Mouse (Mus musculus): ENCODE results near the gene Rreb1. TPM values are rescaled to one million over a fixed set of nuclear protein-coding genes. Genes with fewer than 3 reads are reported as not detected.

Gene Rreb1
- total and polyA plus RNA-seq, 3 experiments, result 8.1 to 34.0 TPM; not detected in 1

DNA sequence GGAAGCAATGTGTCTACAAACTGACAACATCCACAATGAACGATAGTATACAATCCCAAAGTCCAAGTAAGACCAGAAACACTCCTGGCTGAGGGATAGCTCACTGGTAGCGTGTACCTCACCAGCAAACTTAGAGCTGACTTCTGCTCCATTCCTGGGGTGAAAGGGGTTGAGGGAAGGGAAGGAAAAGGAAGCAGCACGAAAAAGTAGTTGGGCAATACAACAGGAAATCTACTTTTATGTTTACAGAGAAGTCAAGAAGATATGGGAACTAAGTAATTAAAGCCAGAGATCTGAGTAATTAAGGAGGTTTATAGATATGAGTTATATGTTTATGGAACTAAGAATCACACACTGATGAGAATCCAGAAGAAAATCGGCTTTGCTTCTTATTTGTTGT lies 36.0 kb upstream of the Rreb1 start:
- Histone ChIP-seq H3K4me1 (ENCODE audit: control insufficient read depth in 1 of 2, insufficient read depth in 2 of 2, low read length in 2 of 2) (peaks cover 3 to 13% of the 10 kb centered on the region in 2 experiments), H3K36me3 (ENCODE audit: control insufficient read depth in 1 of 2, insufficient read depth in 2 of 2, low read length in 2 of 2) (peaks cover 0 to 10% of the 10 kb centered on the region in 2 experiments; a peak in 2 of 4 replicates), H3K27ac (ENCODE audit: control insufficient read depth, low read depth, low read length) (no peak overlapping the region), H3K79me2 (ENCODE audit: control insufficient read depth, insufficient read depth, low read length, poor library complexity) (no peaks in the 10 kb centered on the region), H3K27me3 (ENCODE audit: control insufficient read depth in 1 of 2, insufficient read depth in 2 of 2, low read length in 2 of 2) (no peaks in the 10 kb centered on the region), H3K4me3 (ENCODE audit: control insufficient read depth in 1 of 2, insufficient read depth in 1 of 2, low read depth in 2 of 2, low read length in 2 of 2) (no peak overlapping the region), H3K9ac (ENCODE audit: control insufficient read depth, low read depth, low read length, poor library complexity, severe bottlenecking) (no peak overlapping the region), H3K9me3 (replicated peaks; ENCODE audit: insufficient read depth, low read length) (no peaks in the 10 kb centered on the region)
- no peak for DNase-seq (ENCODE audit: low read depth, low spot score)
- TF ChIP-seq GATA1 (IDR thresholded peaks at IDR 0.05; ENCODE audit: low read depth, low read length) (no peak), GABPA (IDR thresholded peaks at IDR 0.05; ENCODE audit: low read depth, low read length) (no peak), MXI1 (IDR thresholded peaks at IDR 0.05; ENCODE audit: low read depth, low read length) (no peak), ZC3H11A (IDR thresholded peaks at IDR 0.05; ENCODE audit: low read depth, low read length) (no peak), JUND (IDR thresholded peaks at IDR 0.05; ENCODE audit: low read depth, low read length) (no peak), MYC (IDR thresholded peaks at IDR 0.05; ENCODE audit: low read depth, low read length) (no peak), USF1 (IDR thresholded peaks at IDR 0.05; ENCODE audit: low read depth, low read length) (no peak), MAFK (IDR thresholded peaks at IDR 0.05; ENCODE audit: borderline replicate concordance, low read depth, low read length) (no peak), MEF2A (IDR thresholded peaks at IDR 0.05; ENCODE audit: extremely low read depth, insufficient replicate concordance, low read depth, low read length, poor library complexity, severe bottlenecking) (no peak), MAX (IDR thresholded peaks at IDR 0.05; ENCODE audit: low read length) (no peak), ETS1 (IDR thresholded peaks at IDR 0.05; ENCODE audit: low read depth, low read length) (no peak), SIN3A (IDR thresholded peaks at IDR 0.05; ENCODE audit: low read length) (no peak), EP300 (IDR thresholded peaks at IDR 0.05; ENCODE audit: low read depth in 1 of 2, low read length in 2 of 2) (no peak), ZNF384 (IDR thresholded peaks at IDR 0.05; ENCODE audit: low read depth, low read length) (no peak), CHD1 (IDR thresholded peaks at IDR 0.05; ENCODE audit: low read depth, low read length) (no peak), ELF1 (IDR thresholded peaks at IDR 0.05; ENCODE audit: low read depth, low read length) (no peak)

DNA sequence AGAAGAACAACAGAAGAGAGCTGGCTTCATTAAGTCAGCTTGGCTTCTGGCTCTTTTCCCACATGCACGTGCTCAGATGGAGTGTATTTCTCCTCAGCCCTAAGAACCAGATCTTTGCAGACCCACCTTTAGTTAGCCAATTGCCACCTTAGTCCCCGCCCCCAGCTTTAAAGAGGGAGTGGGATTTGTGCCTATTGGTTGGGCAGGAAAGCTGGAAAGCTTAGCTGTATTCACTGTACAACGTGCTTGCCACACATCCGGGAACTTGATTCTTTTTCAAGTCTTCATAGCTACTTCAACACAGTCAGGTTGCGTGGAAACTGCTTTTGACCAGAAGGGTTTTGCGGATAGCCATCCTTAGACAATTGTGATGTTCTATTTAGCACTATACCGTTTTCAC lies 30.7 kb upstream of the Rreb1 start:
- Histone ChIP-seq H3K79me2 (ENCODE audit: control insufficient read depth, insufficient read depth, low read length, poor library complexity) (no peaks in the 10 kb centered on the region), H3K9me3 (replicated peaks; ENCODE audit: insufficient read depth, low read length) (no peaks in the 10 kb centered on the region), H3K27ac (ENCODE audit: control insufficient read depth, low read depth, low read length) (no peak overlapping the region), H3K27me3 (ENCODE audit: control insufficient read depth in 1 of 2, insufficient read depth in 2 of 2, low read length in 2 of 2) (no peaks in the 10 kb centered on the region), H3K4me3 (ENCODE audit: control insufficient read depth in 1 of 2, insufficient read depth in 1 of 2, low read depth in 2 of 2, low read length in 2 of 2) (no peak overlapping the region), H3K4me1 (ENCODE audit: control insufficient read depth in 1 of 2, insufficient read depth in 2 of 2, low read length in 2 of 2) (peaks cover 3 to 28% of the 10 kb centered on the region in 2 experiments; a peak in 3 of 4 replicates), H3K36me3 (ENCODE audit: control insufficient read depth in 1 of 2, insufficient read depth in 2 of 2, low read length in 2 of 2) (peaks cover 0 to 12% of the 10 kb centered on the region in 2 experiments; a peak in 2 of 4 replicates), H3K9ac (ENCODE audit: control insufficient read depth, low read depth, low read length, poor library complexity, severe bottlenecking) (no peak overlapping the region)
- DNase-seq (ENCODE audit: low read depth, low spot score), result no peak
- TF ChIP-seq KAT2A (conservative IDR thresholded peaks at IDR 0.05; ENCODE audit: low read depth, low read length) (no peak), MAZ (IDR thresholded peaks at IDR 0.05; ENCODE audit: low read depth, low read length) (no peak), RCOR1 (IDR thresholded peaks at IDR 0.05; ENCODE audit: low read depth, low read length) (no peak)
